Mouse (Mus musculus) liver, postnatal 0 days (tissue): Measurements from ENCODE around the gene Macf1. TPM values are rescaled to one million over a fixed set of nuclear protein-coding genes. Genes with fewer than 3 reads are reported as not detected.

Source experiments
- ATAC-seq: fragments of 200-750 bp; cut with Nextera tagmentation; 2 replicates; pipeline ENCODE4 v1.8.0; 2017; ENCODE audit warnings: mild to moderate bottlenecking, moderate library complexity
- DNase-seq: peaks from one replicate; pipeline ENCODE4 v3.0.0-alpha.2; 2016
- H3K27ac ChIP-seq: fragments of 300-500 bp; sonication (generic); 2 replicates; pipeline ENCODE4 v1.5.1; 2014; ENCODE audit warnings: antibody characterized with exemption, moderate library complexity, mild to moderate bottlenecking, low read depth
- H3K27me3 ChIP-seq: fragments of 300-500 bp; sonication (generic); 2 replicates; pipeline ENCODE4 v1.6.1; 2014; ENCODE audit warnings: low read length, control low read depth, mixed read lengths; ENCODE audit not compliant: insufficient read depth
- H3K36me3 ChIP-seq: fragments of 300-500 bp; sonication (generic); replicated peaks from 2 replicates; pipeline ENCODE4 v1.6.1; 2014; ENCODE audit warnings: mild to moderate bottlenecking, control low read depth, low read length, moderate library complexity, mixed read lengths; ENCODE audit not compliant: insufficient read depth
- H3K4me1 ChIP-seq: fragments of 300-500 bp; sonication (generic); 2 replicates; pipeline ENCODE4 v1.6.1; 2014; ENCODE audit warnings: antibody characterized with exemption, mild to moderate bottlenecking, control low read depth; ENCODE audit not compliant: insufficient read depth
- H3K4me2 ChIP-seq: fragments of 300-500 bp; sonication (generic); 2 replicates; pipeline ENCODE4 v1.6.1; 2014; ENCODE audit warnings: low read depth, mild to moderate bottlenecking, low read length, moderate library complexity, mixed read lengths
- H3K4me3 ChIP-seq: fragments of 300-500 bp; sonication (generic); 2 replicates; pipeline ENCODE4 v1.5.1; 2014; ENCODE audit warnings: low read depth, low read length
- H3K9ac ChIP-seq: fragments of 300-500 bp; sonication (generic); replicated peaks from 2 replicates; pipeline ENCODE4 v1.6.1; 2014; ENCODE audit warnings: mild to moderate bottlenecking, moderate library complexity
- H3K9me3 ChIP-seq: fragments of 300-500 bp; sonication (generic); 2 replicates; pipeline ENCODE4 v1.6.1; 2016; ENCODE audit warnings: mild to moderate bottlenecking, control low read depth, low read length, mixed read lengths
- CTCF ChIP-seq: sonication (generic); IDR thresholded peaks from 2 replicates; pipeline ENCODE4 v1.5.1; 2016; ENCODE audit warnings: antibody characterized with exemption, low read depth
- EP300 ChIP-seq: IDR thresholded peaks from 2 replicates; pipeline ENCODE4 v1.6.1; 2016; ENCODE audit warnings: antibody characterized with exemption, low read depth, mild to moderate bottlenecking
- WGBS: fragments of 180-500 bp; shearing (Covaris S2); extraction: QIAGEN DNeasy Blood & Tissue Kit; methylation state at CpG from one replicate; pipeline ENCODE4 v1.1.7; 2014; ENCODE audit not compliant: insufficient replicate concordance; 5-methylcytosine and 5-hydroxymethylcytosine counted together
- polyA plus RNA-seq: library from polyadenylated mRNA; unstranded; fragments of >200 nt; fragmentation: Nextera tagmentation; extraction: Ambion mirVana; gene quantifications from 2 replicates; pipeline ENCODE4 v1.2.1, GENCODE M21; 2015

The Macf1 gene
- polyA plus RNA-seq, 1 experiment from 2014 or later = 11.3 TPM

DNA sequence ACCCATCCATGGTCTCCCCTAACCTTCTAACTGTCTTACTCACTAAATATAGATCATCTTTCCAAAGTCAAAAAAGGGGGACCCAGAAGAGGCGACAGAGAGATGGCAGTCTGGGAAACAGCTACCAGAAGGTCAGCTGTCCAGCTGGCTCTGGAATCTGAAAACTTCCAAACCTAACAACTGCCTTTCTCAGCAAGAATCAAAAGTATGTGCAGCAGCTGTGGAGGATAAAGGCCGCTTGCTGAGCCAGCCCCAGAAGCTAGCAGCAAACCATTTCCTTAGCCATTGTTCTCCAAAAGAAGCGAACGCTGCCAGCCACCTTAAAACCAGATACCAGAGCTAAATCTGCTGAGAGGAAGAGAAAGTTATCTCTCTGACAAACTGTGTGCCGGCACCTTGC lies 59.7 kb downstream of the Macf1 start:
- no peak overlapping the region for H3K27ac ChIP-seq
- no peaks in the 10 kb centered on the region for H3K36me3 ChIP-seq
- DNase-seq (no peak), ATAC-seq (no peak)
- no peaks in the 10 kb centered on the region for H3K27me3 ChIP-seq
- WGBS = 46% methylated on average over 5 of the region's 5 CpGs
- no peak for TF ChIP-seq CTCF
- TF ChIP-seq EP300 = no peak
- H3K9me3 ChIP-seq = no peaks in the 10 kb centered on the region
- H3K9ac ChIP-seq = no peak overlapping the region
- H3K4me2 ChIP-seq = no peak overlapping the region
- H3K4me1 ChIP-seq = peaks cover 19% of the 10 kb centered on the region
- no peak overlapping the region for H3K4me3 ChIP-seq

DNA sequence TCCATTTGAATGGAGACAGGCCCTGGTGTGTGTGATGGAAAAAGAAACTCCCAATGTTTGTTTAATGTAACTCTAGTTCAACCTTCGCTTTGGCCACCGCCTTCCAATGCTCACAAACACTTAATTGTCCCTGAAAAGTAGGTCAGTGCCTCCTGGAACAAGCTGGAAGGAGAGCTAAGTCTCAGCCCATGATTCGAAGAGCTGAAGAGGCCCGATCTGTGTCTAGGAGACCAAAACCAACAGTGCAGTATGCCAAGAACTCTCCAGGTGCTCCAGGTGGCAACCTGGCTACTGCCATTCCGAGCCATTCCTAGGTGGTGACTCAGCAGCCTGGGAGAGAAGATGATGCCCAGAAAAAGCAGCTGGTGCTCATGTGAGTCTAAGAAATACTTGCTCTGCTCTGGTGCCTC lies 60.4 kb downstream of the Macf1 start:
- H3K4me2 ChIP-seq = no peak overlapping the region
- TF ChIP-seq CTCF = no peak
- DNase-seq (no peak), ATAC-seq (no peak)
- no peaks in the 10 kb centered on the region for H3K9me3 ChIP-seq
- no peak overlapping the region for H3K4me3 ChIP-seq
- H3K27ac ChIP-seq = no peak overlapping the region
- H3K36me3 ChIP-seq = no peaks in the 10 kb centered on the region
- no peak overlapping the region for H3K9ac ChIP-seq
- H3K4me1 ChIP-seq = peaks cover 19% of the 10 kb centered on the region
- 76% methylated on average over 5 of the region's 5 CpGs for WGBS
- no peaks in the 10 kb centered on the region for H3K27me3 ChIP-seq

- Histone ChIP-seq H3K36me3 (no peaks in the 10 kb centered on the region), H3K9me3 (no peaks in the 10 kb centered on the region), H3K27me3 (no peaks in the 10 kb centered on the region), H3K4me1 (peaks cover 19% of the 10 kb centered on the region), H3K4me3 (no peak overlapping the region), H3K4me2 (no peak overlapping the region), H3K27ac (no peak overlapping the region), H3K9ac (no peak overlapping the region)
- no peak for DNase-seq
- no peak for TF ChIP-seq CTCF
- no peak for TF ChIP-seq EP300
- ATAC-seq = no peak
Observed at GRCm38 (mm10) chr4:123621732-123622131, 62.4 kb downstream of the Macf1 start.

- Histone ChIP-seq H3K4me1 (0 out of 2 replicates have a peak, but pooled peaks cover 10% of the 10 kb centered on the region), H3K27ac (no peak overlapping the region), H3K4me2 (no peak overlapping the region), H3K9me3 (no peaks in the 10 kb centered on the region), H3K27me3 (no peaks in the 10 kb centered on the region), H3K9ac (no peak overlapping the region), H3K4me3 (no peak overlapping the region), H3K36me3 (no peaks in the 10 kb centered on the region)
- TF ChIP-seq EP300 = no peak
- TF ChIP-seq CTCF = no peak
- ATAC-seq (no peak), DNase-seq (no peak)
- WGBS = 73% methylated on average over 5 of the region's 5 CpGs
Observed at GRCm38 (mm10) chr4:123617727-123618389, 66.3 kb downstream of the Macf1 start.

- H3K36me3 ChIP-seq = no peaks in the 10 kb centered on the region
- no peaks in the 10 kb centered on the region for H3K9me3 ChIP-seq
- H3K4me3 ChIP-seq = no peak overlapping the region
- DNase-seq (no peak), ATAC-seq (no peak)
- H3K4me2 ChIP-seq = no peak overlapping the region
- no peak overlapping the region for H3K9ac ChIP-seq
- WGBS = 70% methylated on average over 4 of the region's 4 CpGs
- TF ChIP-seq CTCF (no peak), EP300 (no peak)
- H3K27ac ChIP-seq = no peak overlapping the region
- H3K4me1 ChIP-seq = peaks cover 15% of the 10 kb centered on the region; the same call in 1 of the 2 replicates
- H3K27me3 ChIP-seq = no peaks in the 10 kb centered on the region
Observed at GRCm38 (mm10) chr4:123616971-123617370, 67.2 kb downstream of the Macf1 start.

GRCm38 (mm10) chr4:123616501-123616900 lies 67.7 kb downstream of the Macf1 start:
- no peak overlapping the region for H3K4me2 ChIP-seq
- DNase-seq = no peak
- H3K27me3 ChIP-seq = no peaks in the 10 kb centered on the region
- no peaks in the 10 kb centered on the region for H3K36me3 ChIP-seq
- H3K9me3 ChIP-seq = no peaks in the 10 kb centered on the region
- H3K9ac ChIP-seq = no peak overlapping the region
- peaks cover 15% of the 10 kb centered on the region; the same call in 1 of the 2 replicates for H3K4me1 ChIP-seq
- no peak for ATAC-seq
- TF ChIP-seq EP300 (no peak), CTCF (no peak)
- no peak overlapping the region for H3K27ac ChIP-seq
- H3K4me3 ChIP-seq = no peak overlapping the region
